Mouse (Mus musculus) intestine, postnatal 0 days (tissue): ENCODE measurements around the gene Zfp385c. TPM values are rescaled to one million over a fixed set of nuclear protein-coding genes. Genes with fewer than 3 reads are reported as not detected.

Source experiments
- ATAC-seq: fragments of 200-750 bp; cut with Nextera tagmentation; 2 replicates; pipeline ENCODE4 v1.8.0; 2017; ENCODE audit warnings: mild to moderate bottlenecking, moderate TSS enrichment, moderate library complexity
- H3K27ac ChIP-seq: fragments of 300-500 bp; sonication (generic); 2 replicates; pipeline ENCODE4 v1.5.1; 2014; ENCODE audit warnings: mild to moderate bottlenecking, low read depth, low read length, moderate library complexity
- H3K27me3 ChIP-seq: fragments of 300-500 bp; sonication (generic); replicated peaks from 2 replicates; pipeline ENCODE4 v1.6.1; 2014; ENCODE audit warnings: low read length, mixed read lengths; ENCODE audit not compliant: control insufficient read depth, insufficient read depth
- H3K36me3 ChIP-seq: fragments of 300-500 bp; sonication (generic); 2 replicates; pipeline ENCODE4 v1.6.1; 2014; ENCODE audit warnings: mild to moderate bottlenecking, moderate library complexity; ENCODE audit not compliant: control insufficient read depth, insufficient read depth
- H3K4me1 ChIP-seq: fragments of 300-500 bp; sonication (generic); replicated peaks from 2 replicates; pipeline ENCODE4 v1.6.1; 2014; ENCODE audit warnings: antibody characterized with exemption, low read length, mixed read lengths; ENCODE audit not compliant: control insufficient read depth, insufficient read depth
- H3K4me2 ChIP-seq: fragments of 300-500 bp; sonication (generic); replicated peaks from 2 replicates; pipeline ENCODE4 v1.6.1; 2014; ENCODE audit warnings: low read depth, mild to moderate bottlenecking, moderate library complexity
- H3K4me3 ChIP-seq: fragments of 300-500 bp; sonication (generic); 2 replicates; pipeline ENCODE4 v1.5.1; 2014; ENCODE audit warnings: low read depth, low read length
- H3K9ac ChIP-seq: fragments of 300-500 bp; sonication (generic); 2 replicates; pipeline ENCODE4 v1.6.1; 2014; ENCODE audit warnings: mild to moderate bottlenecking, low read depth, low read length
- H3K9me3 ChIP-seq: fragments of 300-500 bp; sonication (generic); 2 replicates; pipeline ENCODE4 v1.6.1; 2016; ENCODE audit warnings: mixed run types; ENCODE audit not compliant: control insufficient read depth
- CTCF ChIP-seq: sonication (generic); IDR thresholded peaks from 2 replicates; pipeline ENCODE4 v1.5.1; 2016; ENCODE audit warnings: low read depth, mild to moderate bottlenecking, control low read depth, antibody characterized with exemption, moderate library complexity
- WGBS: fragments of 180-500 bp; shearing (Covaris S2); extraction: QIAGEN DNeasy Blood & Tissue Kit; methylation state at CpG from one replicate; pipeline ENCODE4 v1.1.7; 2014; 5-methylcytosine and 5-hydroxymethylcytosine counted together
- polyA plus RNA-seq: library from polyadenylated mRNA; unstranded; fragments of >200 nt; fragmentation: Nextera tagmentation; extraction: Ambion mirVana; gene quantifications from 2 replicates; pipeline ENCODE4 v1.2.1, GENCODE M21; 2015

Zfp385c gene
- polyA plus RNA-seq, 1 experiment from 2014 or later: 0.09 TPM

DNA sequence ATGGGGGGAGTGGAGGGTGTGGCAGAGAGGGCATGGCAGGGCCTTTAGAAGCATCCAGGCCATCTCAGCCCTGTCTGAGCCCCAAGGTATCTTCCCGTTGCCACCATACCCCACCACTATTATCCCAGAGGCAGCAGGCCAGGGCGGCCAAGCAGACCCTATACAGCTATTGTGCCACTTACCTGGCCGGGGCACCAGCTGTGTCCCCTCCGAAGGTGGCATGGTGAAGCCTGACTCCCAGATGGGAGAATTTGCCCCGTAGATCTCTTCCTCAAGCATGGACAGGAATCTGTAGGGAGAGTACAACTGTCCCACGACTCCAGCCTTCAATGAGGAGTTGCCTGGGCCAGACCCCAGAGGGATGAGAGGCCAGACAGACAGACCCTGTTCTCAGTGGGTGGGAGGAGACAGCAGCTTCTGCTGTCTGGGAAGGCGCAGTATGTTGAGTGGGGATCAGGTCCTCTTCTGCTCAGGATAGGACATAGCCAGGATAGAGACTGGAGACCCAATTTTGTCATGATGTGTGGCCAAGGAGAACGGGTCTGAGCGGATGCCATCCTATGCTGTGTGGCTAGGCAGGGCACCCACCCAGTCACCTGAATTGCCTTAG, 17.1 kb upstream of the Zfp385c start:
- Histone ChIP-seq H3K9me3 (no peaks in the 10 kb centered on the region), H3K9ac (no peak overlapping the region), H3K27me3 (no peaks in the 10 kb centered on the region), H3K27ac (no peak overlapping the region), H3K4me1 (0 out of 2 replicates have a peak, but pooled peaks cover 5% of the 10 kb centered on the region), H3K4me2 (no peak overlapping the region), H3K36me3 (peaks cover 51% of the 10 kb centered on the region), H3K4me3 (no peak overlapping the region)
- WGBS: 95% methylated on average over 9 of the region's 9 CpGs
- ATAC-seq: no peak
- no peak for TF ChIP-seq CTCF

DNA sequence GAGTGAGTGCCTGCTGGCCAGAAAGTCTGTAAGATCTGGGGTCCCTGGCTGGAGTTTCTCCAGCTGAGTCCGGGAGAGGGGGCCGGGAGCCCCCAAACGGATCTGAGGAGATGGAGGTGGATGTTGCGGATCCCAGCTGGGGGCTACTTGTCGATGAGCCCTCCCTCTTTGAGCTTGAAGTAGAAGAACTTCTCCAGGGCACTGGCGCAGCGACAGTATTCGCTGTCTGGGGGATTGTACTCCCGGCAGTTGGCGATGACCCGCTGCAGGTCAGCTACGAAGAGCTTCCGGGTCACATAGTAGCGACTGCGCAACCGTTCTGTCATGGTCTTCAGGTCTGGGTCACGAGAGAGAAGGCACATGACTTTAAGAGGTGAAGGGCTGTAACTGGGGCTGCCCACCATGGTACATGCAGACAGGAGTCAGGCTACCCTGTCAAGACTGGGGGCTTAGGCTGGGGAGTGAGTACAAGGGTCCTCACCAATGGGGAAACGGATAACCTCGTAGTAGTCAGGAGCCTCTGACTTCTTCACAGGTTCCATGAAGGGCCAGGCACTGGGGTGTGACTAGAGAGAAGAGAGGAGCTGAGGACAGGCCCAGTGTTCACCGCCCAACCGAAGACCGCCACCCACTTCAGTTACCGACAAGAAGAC, 13.0 kb upstream of the Zfp385c start:
- H3K4me3 ChIP-seq: no peak overlapping the region
- no peak overlapping the region for H3K9ac ChIP-seq
- 93% methylated on average over 23 of the region's 23 CpGs for WGBS
- no peaks in the 10 kb centered on the region for H3K27me3 ChIP-seq
- peaks cover 47% of the 10 kb centered on the region for H3K36me3 ChIP-seq
- no peak overlapping the region for H3K27ac ChIP-seq
- no peak overlapping the region for H3K4me2 ChIP-seq
- no peak for ATAC-seq
- no peak for TF ChIP-seq CTCF
- H3K9me3 ChIP-seq: no peaks in the 10 kb centered on the region
- H3K4me1 ChIP-seq: 0 out of 2 replicates have a peak, but pooled peaks cover 4% of the 10 kb centered on the region

DNA sequence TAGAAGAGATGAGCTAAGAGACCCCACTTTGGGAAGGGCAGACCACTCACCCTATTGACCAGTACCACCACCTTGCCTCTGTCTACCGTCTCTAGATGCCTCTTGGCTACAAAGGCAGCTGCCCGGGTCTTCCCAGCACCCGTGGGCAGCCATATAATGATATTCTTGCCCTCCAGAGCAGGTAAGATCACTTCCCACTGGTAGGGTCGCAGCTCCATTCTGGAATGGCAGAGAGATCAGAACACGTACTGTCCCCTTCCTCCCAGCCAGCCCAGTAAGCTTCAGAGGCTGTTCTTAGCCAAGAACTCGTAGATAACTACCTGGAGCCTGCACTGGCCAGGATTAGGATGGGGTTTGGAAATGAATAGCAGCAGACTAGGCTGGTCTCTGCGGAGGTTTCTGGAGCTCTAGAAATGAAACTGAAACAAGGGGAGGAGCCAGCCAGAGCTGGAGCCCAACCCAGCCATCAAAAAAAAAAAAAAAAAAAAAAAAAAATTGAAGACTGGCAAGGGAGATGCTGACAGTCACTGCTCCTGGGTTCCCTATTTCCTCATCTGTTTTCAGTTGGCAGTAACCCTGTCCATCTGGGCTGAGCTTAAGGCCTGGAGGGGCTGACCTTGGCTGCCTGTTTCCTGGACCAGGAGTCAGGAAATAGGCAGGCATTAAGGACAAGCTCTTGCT, 11.7 kb upstream of the Zfp385c start, which contains the start of gene Dhx58:
TSS of gene Dhx58 (minus strand) at position 421 of the 681 bp plus-strand sequence.
- ATAC-seq: no peak
- no peak within 1 kb of the TSS; the same call in 1 of the 2 replicates for H3K27ac ChIP-seq
- no peaks in the 10 kb centered on the region for H3K9me3 ChIP-seq
- H3K36me3 ChIP-seq: peaks cover 40% of the 10 kb centered on the region
- WGBS: 54% methylated on average over 7 of the region's 7 CpGs
- H3K4me3 ChIP-seq: peak within 1 kb of the TSS; percentile 30
- no peaks in the 10 kb centered on the region for H3K27me3 ChIP-seq
- H3K4me2 ChIP-seq: peak within 1 kb of the TSS; percentile 67
- peak within 1 kb of the TSS; percentile 43; the same call in 1 of the 2 replicates for H3K9ac ChIP-seq
- H3K4me1 ChIP-seq: 0 out of 2 replicates have a peak, but pooled peaks cover 4% of the 10 kb centered on the region
- no peak for TF ChIP-seq CTCF

DNA sequence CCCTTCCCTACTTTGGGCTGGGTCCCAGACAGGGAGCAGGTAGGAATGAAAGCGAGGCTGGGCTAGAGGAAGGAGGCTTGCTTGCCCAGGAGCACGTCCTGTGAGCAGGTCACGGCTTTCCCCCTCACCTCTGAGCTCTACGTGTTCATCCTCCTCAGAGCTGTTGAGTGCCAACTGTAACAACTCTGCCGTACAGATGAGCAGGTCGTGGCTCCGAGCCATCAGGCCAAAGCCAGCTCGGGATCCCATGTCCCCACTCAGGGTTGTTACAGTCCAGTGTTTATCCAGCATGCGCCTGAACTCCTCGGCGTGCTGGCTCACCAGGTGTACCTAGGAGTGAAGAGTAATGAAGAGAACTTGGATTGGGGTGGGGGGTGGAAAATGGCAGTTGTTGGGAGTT, 11.1 kb upstream of the Zfp385c start:
- no peak overlapping the region for H3K27ac ChIP-seq
- 0 out of 2 replicates have a peak, but pooled peaks cover 4% of the 10 kb centered on the region for H3K4me1 ChIP-seq
- TF ChIP-seq CTCF: no peak
- H3K9me3 ChIP-seq: no peaks in the 10 kb centered on the region
- peak overlapping the region; percentile 67 for H3K4me2 ChIP-seq
- ATAC-seq: no peak
- H3K9ac ChIP-seq: peak overlapping the region; percentile 43; the same call in 1 of the 2 replicates
- H3K36me3 ChIP-seq: peaks cover 34% of the 10 kb centered on the region
- 73% methylated on average over 11 of the region's 11 CpGs for WGBS
- H3K27me3 ChIP-seq: no peaks in the 10 kb centered on the region
- H3K4me3 ChIP-seq: peak overlapping the region; percentile 30

DNA sequence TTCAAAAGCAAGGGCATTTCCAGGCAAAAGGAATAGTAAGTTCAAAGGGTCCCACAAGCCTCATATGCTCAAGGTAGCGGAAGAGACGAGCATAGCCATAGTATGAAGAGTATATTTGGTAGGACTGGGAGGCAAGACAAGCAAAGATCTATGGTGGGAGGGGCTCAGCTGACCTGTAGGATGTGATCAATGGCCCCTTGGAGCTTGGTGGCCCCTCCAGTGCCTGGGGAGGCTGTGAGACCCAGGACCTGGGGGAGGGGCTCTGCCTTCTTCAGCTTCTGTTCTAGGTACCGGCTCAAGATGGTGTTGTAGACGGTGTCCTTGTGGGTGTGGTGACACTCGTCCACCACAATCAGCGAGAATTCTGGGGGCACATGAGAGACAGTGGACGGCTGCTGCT, 10.7 kb upstream of the Zfp385c start:
- no peak for ATAC-seq
- Histone ChIP-seq H3K9me3 (no peaks in the 10 kb centered on the region), H3K4me3 (peak overlapping the region; percentile 30), H3K36me3 (peaks cover 34% of the 10 kb centered on the region), H3K4me2 (peak overlapping the region; percentile 67), H3K27me3 (no peaks in the 10 kb centered on the region), H3K27ac (no peak overlapping the region), H3K9ac (no peak overlapping the region), H3K4me1 (0 out of 2 replicates have a peak, but pooled peaks cover 4% of the 10 kb centered on the region)
- TF ChIP-seq CTCF: no peak
- WGBS: 51% methylated on average over 7 of the region's 7 CpGs
